Mouse (Mus musculus): ENCODE measurements around the gene Sim2. TPM values are rescaled to one million over a fixed set of nuclear protein-coding genes. Genes with fewer than 3 reads are reported as not detected.
A peak's percentile ranks its signal among the peaks of the same experiment; 100 is the strongest.

Sim2 gene
- total and polyA plus RNA-seq, 2 experiments from 2014 or later, result not detected

- TF ChIP-seq EP300 (IDR thresholded peaks at IDR 0.05; ENCODE audit: low read depth) (no peak), CTCF (IDR thresholded peaks at IDR 0.05; ENCODE audit: low read depth) (no peak)
- ATAC-seq (ENCODE audit: insufficient read depth, low read depth) (no peak), DNase-seq (ENCODE audit: low spot score) (peak; percentile 4)
- Histone ChIP-seq H3K4me2 (ENCODE audit: low read depth, low read length) (no peak overlapping the region), H3K9ac (replicated peaks; ENCODE audit: low read depth, low read length) (no peak overlapping the region), H3K4me3 (ENCODE audit: low read depth, low read length) (no peak overlapping the region), H3K4me1 (ENCODE audit: control insufficient read depth, insufficient read depth) (no peaks in the 10 kb centered on the region), H3K9me3 (replicated peaks; ENCODE audit: control insufficient read depth, low read length) (0 out of 2 replicates have a peak, but pooled peaks cover 3% of the 10 kb centered on the region), H3K27me3 (ENCODE audit: control insufficient read depth, insufficient read depth, low read length) (peaks cover 95% of the 10 kb centered on the region), H3K27ac (ENCODE audit: low read depth) (no peak overlapping the region), H3K36me3 (replicated peaks; ENCODE audit: control insufficient read depth, insufficient read depth, low read length) (no peaks in the 10 kb centered on the region)
- WGBS, result 1% methylated on average over 47 of the region's 47 CpGs
These were observed 5.5 kb upstream of the Sim2 start for GRCm38 (mm10) chr16:94079075-94079855.

GRCm38 (mm10) chr16:94079856-94080555, 4.7 kb upstream of the Sim2 start:
- Histone ChIP-seq H3K27ac (ENCODE audit: low read depth) (no peak overlapping the region), H3K4me1 (ENCODE audit: control insufficient read depth, insufficient read depth) (peaks cover 2% of the 10 kb centered on the region; the same call in 1 of the 2 replicates), H3K9ac (replicated peaks; ENCODE audit: low read depth, low read length) (no peak overlapping the region), H3K27me3 (ENCODE audit: control insufficient read depth, insufficient read depth, low read length) (peaks cover 100% of the 10 kb centered on the region), H3K4me2 (ENCODE audit: low read depth, low read length) (no peak overlapping the region), H3K36me3 (replicated peaks; ENCODE audit: control insufficient read depth, insufficient read depth, low read length) (no peaks in the 10 kb centered on the region), H3K4me3 (ENCODE audit: low read depth, low read length) (no peak overlapping the region), H3K9me3 (replicated peaks; ENCODE audit: control insufficient read depth, low read length) (0 out of 2 replicates have a peak, but pooled peaks cover 3% of the 10 kb centered on the region)
- DNase-seq (ENCODE audit: low spot score), result peak; percentile 10
- no peak for TF ChIP-seq EP300 (IDR thresholded peaks at IDR 0.05; ENCODE audit: low read depth)
- no peak for TF ChIP-seq CTCF (IDR thresholded peaks at IDR 0.05; ENCODE audit: low read depth)
- WGBS, result 6% methylated on average over 13 of the region's 13 CpGs
- no peak for ATAC-seq (ENCODE audit: insufficient read depth, low read depth)

GRCm38 (mm10) chr16:94081596-94081995, 3.1 kb upstream of the Sim2 start:
- Histone ChIP-seq H3K36me3 (replicated peaks; ENCODE audit: control insufficient read depth, insufficient read depth, low read length) (no peaks in the 10 kb centered on the region), H3K27ac (ENCODE audit: low read depth) (no peak overlapping the region), H3K4me1 (ENCODE audit: control insufficient read depth, insufficient read depth) (peaks cover 4% of the 10 kb centered on the region; the same call in 1 of the 2 replicates), H3K4me3 (ENCODE audit: low read depth, low read length) (no peak overlapping the region), H3K4me2 (ENCODE audit: low read depth, low read length) (no peak overlapping the region), H3K9me3 (replicated peaks; ENCODE audit: control insufficient read depth, low read length) (no peaks in the 10 kb centered on the region), H3K27me3 (ENCODE audit: control insufficient read depth, insufficient read depth, low read length) (peaks cover 100% of the 10 kb centered on the region), H3K9ac (replicated peaks; ENCODE audit: low read depth, low read length) (no peak overlapping the region)
- 21% methylated on average over 5 of the region's 5 CpGs for WGBS
- ATAC-seq (ENCODE audit: insufficient read depth, low read depth), result no peak
- no peak for TF ChIP-seq CTCF (IDR thresholded peaks at IDR 0.05; ENCODE audit: low read depth)
- no peak for TF ChIP-seq EP300 (IDR thresholded peaks at IDR 0.05; ENCODE audit: low read depth)
- DNase-seq (ENCODE audit: low spot score), result no peak

GRCm38 (mm10) chr16:94081996-94082708, 2.6 kb upstream of the Sim2 start:
- Histone ChIP-seq H3K27ac (ENCODE audit: low read depth) (no peak overlapping the region), H3K9ac (replicated peaks; ENCODE audit: low read depth, low read length) (no peak overlapping the region), H3K27me3 (ENCODE audit: control insufficient read depth, insufficient read depth, low read length) (peaks cover 100% of the 10 kb centered on the region), H3K4me2 (ENCODE audit: low read depth, low read length) (no peak overlapping the region), H3K4me1 (ENCODE audit: control insufficient read depth, insufficient read depth) (peaks cover 4% of the 10 kb centered on the region; the same call in 1 of the 2 replicates), H3K36me3 (replicated peaks; ENCODE audit: control insufficient read depth, insufficient read depth, low read length) (no peaks in the 10 kb centered on the region), H3K9me3 (replicated peaks; ENCODE audit: control insufficient read depth, low read length) (no peaks in the 10 kb centered on the region), H3K4me3 (ENCODE audit: low read depth, low read length) (no peak overlapping the region)
- ATAC-seq (ENCODE audit: insufficient read depth, low read depth) (no peak), DNase-seq (ENCODE audit: low spot score) (no peak)
- WGBS, result 14% methylated on average over 8 of the region's 8 CpGs
- TF ChIP-seq EP300 (IDR thresholded peaks at IDR 0.05; ENCODE audit: low read depth) (no peak), CTCF (IDR thresholded peaks at IDR 0.05; ENCODE audit: low read depth) (no peak)

All from heart, postnatal 0 days (tissue).